Mouse (Mus musculus): Measurements from ENCODE around the gene 9530068E07Rik. TPM values are rescaled to one million over a fixed set of nuclear protein-coding genes. Genes with fewer than 3 reads are reported as not detected.
"Not testable (repeated sequence)": the region's sequence is repeated elsewhere in the genome, so short reads cannot be mapped to it uniquely, and the experiment has no call there.

9530068E07Rik gene
- polyA plus RNA-seq (2016; fragmentation: Nextera tagmentation; extraction: Ambion mirVana): 172 and 178 TPM in 2 replicates

GRCm38 (mm10) chr11:52395940-52396596, at the start of gene 9530068E07Rik:
9530068E07Rik (plus strand) TSS chr11:52396428.
- peak within 1 kb of the TSS; percentile 64 for H3K4me2 ChIP-seq (replicated peaks)
- ATAC-seq (ENCODE audit: low FRiP score): peak; percentile 95
- peak within 1 kb of the TSS; percentile 85 for H3K4me3 ChIP-seq
- H3K27ac ChIP-seq: peak within 1 kb of the TSS; percentile 89
- H3K9ac ChIP-seq: peak within 1 kb of the TSS; percentile 90
- peaks cover 17% of the 10 kb centered on the region for H3K4me1 ChIP-seq
- WGBS: 2% methylated on average over 38 of the region's 38 CpGs
- no peaks in the 10 kb centered on the region for H3K9me3 ChIP-seq (replicated peaks)
- H3K36me3 ChIP-seq: no peaks in the 10 kb centered on the region
- no peaks in the 10 kb centered on the region for H3K27me3 ChIP-seq

- Histone ChIP-seq H3K27me3 (no peaks in the 10 kb centered on the region), H3K36me3 (no peaks in the 10 kb centered on the region), H3K9me3 (replicated peaks) (no peaks in the 10 kb centered on the region), H3K27ac (no peak overlapping the region), H3K9ac (0 out of 2 replicates have a peak overlapping the region, but pooled peaks have one; percentile 10), H3K4me3 (0 out of 2 replicates have a peak overlapping the region, but pooled peaks have one; percentile 6), H3K4me1 (no peaks in the 10 kb centered on the region), H3K4me2 (replicated peaks) (peak overlapping the region; percentile 35)
- ATAC-seq (ENCODE audit: low FRiP score): no peak; the same call in 1 of the 2 replicates
- 1% methylated on average over 12 of the region's 12 CpGs for WGBS
Measured at GRCm38 (mm10) chr11:52346635-52347005, 49.6 kb upstream of the 9530068E07Rik start.

- ATAC-seq (ENCODE audit: low FRiP score): no peak
- Histone ChIP-seq H3K27me3 (no peaks in the 10 kb centered on the region), H3K27ac (no peak overlapping the region), H3K4me2 (replicated peaks) (no peak overlapping the region), H3K4me3 (no peak overlapping the region), H3K4me1 (no peaks in the 10 kb centered on the region), H3K9me3 (replicated peaks) (no peaks in the 10 kb centered on the region), H3K9ac (no peak overlapping the region), H3K36me3 (no peaks in the 10 kb centered on the region)
- 81% methylated on average over 4 of the region's 4 CpGs for WGBS
Measured at GRCm38 (mm10) chr11:52348156-52348555, 48.1 kb upstream of the 9530068E07Rik start.

DNA sequence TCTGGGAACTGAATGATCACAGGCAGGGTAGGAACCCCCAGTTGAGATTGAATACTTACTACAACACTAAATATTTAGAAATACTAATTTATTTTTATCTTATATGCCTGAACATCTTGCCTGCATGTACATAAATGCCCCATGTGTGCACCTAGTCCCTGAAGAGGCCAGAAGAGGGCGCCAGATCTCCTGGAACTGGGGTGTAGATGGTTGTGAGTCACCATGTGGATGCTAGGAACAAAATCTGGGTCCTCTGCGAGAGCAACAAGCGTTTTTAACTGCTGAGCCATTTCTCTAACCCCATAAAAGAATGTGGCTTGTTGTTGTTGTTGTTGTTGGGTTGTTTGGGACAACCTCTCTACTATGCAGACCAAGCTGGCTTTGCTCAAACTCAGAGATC, 47.5 kb upstream of the 9530068E07Rik start:
- no peak overlapping the region for H3K4me3 ChIP-seq
- H3K4me1 ChIP-seq: no peaks in the 10 kb centered on the region
- H3K9me3 ChIP-seq (replicated peaks): no peaks in the 10 kb centered on the region
- ATAC-seq (ENCODE audit: low FRiP score): no peak
- H3K27me3 ChIP-seq: no peaks in the 10 kb centered on the region
- H3K27ac ChIP-seq: no peak overlapping the region
- no peaks in the 10 kb centered on the region for H3K36me3 ChIP-seq
- H3K4me2 ChIP-seq (replicated peaks): no peak overlapping the region
- 68% methylated on average over 3 of the region's 3 CpGs for WGBS
- H3K9ac ChIP-seq: no peak overlapping the region

GRCm38 (mm10) chr11:52350924-52351323, 45.3 kb upstream of the 9530068E07Rik start:
- H3K27ac ChIP-seq: no peak overlapping the region
- H3K9me3 ChIP-seq (replicated peaks): no peaks in the 10 kb centered on the region
- no peaks in the 10 kb centered on the region for H3K27me3 ChIP-seq
- no peak overlapping the region for H3K4me2 ChIP-seq (replicated peaks)
- H3K9ac ChIP-seq: no peak overlapping the region
- ATAC-seq (ENCODE audit: low FRiP score): no peak
- H3K4me1 ChIP-seq: no peaks in the 10 kb centered on the region
- no peaks in the 10 kb centered on the region for H3K36me3 ChIP-seq
- 2% methylated on average over 9 of the region's 9 CpGs for WGBS
- H3K4me3 ChIP-seq: no peak overlapping the region

GRCm38 (mm10) chr11:52352271-52352670, 44.0 kb upstream of the 9530068E07Rik start:
- Histone ChIP-seq H3K36me3 (no peaks in the 10 kb centered on the region), H3K9me3 (replicated peaks) (no peaks in the 10 kb centered on the region), H3K27ac (no peak overlapping the region), H3K9ac (no peak overlapping the region), H3K27me3 (no peaks in the 10 kb centered on the region), H3K4me1 (no peaks in the 10 kb centered on the region), H3K4me3 (no peak overlapping the region), H3K4me2 (replicated peaks) (no peak overlapping the region)
- ATAC-seq (ENCODE audit: low FRiP score): no peak
- whole genome bisulfite sequencing: 89% methylated on average over 3 of the region's 3 CpGs

- no peak for ATAC-seq (ENCODE audit: low FRiP score)
- Histone ChIP-seq H3K4me3 (no peak overlapping the region), H3K9me3 (replicated peaks) (no peaks in the 10 kb centered on the region), H3K4me2 (replicated peaks) (no peak overlapping the region), H3K4me1 (peaks cover under 1% of the 10 kb centered on the region), H3K36me3 (no peaks in the 10 kb centered on the region), H3K9ac (no peak overlapping the region), H3K27ac (no peak overlapping the region), H3K27me3 (no peaks in the 10 kb centered on the region)
- WGBS: 77% methylated on average over 5 of the region's 5 CpGs
Measured at GRCm38 (mm10) chr11:52354644-52355043, 41.6 kb upstream of the 9530068E07Rik start.

DNA sequence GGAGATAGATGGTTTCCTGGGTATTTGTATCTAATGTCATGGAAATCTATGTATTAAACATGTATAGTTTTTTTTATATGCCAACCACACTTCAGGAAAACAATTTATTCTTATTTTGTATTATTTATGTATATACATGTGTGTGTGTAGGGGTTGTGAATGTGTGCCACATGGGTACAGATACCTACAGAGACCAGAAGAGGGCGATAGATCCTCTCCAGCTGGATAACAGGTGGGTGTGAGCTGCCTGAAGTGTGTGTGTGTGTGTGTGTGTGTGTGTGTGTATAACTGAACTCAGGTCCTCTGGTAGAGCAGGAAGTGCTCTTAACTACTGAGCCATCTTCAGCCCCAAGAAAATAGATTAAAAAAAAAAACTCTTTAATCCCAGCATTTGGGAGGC, 40.6 kb upstream of the 9530068E07Rik start:
- ATAC-seq (ENCODE audit: low FRiP score): no peak
- Histone ChIP-seq H3K4me1 (peaks cover 7% of the 10 kb centered on the region), H3K4me2 (replicated peaks) (no peak overlapping the region), H3K9me3 (replicated peaks) (no peaks in the 10 kb centered on the region), H3K9ac (no peak overlapping the region), H3K4me3 (no peak overlapping the region), H3K36me3 (no peaks in the 10 kb centered on the region), H3K27me3 (no peaks in the 10 kb centered on the region), H3K27ac (no peak overlapping the region)
- 88% methylated on average over 1 of the region's 1 CpGs for WGBS

GRCm38 (mm10) chr11:52357091-52357490, 39.1 kb upstream of the 9530068E07Rik start:
- not testable (repeated sequence) for H3K36me3 ChIP-seq; H3K4me2 ChIP-seq (replicated peaks); H3K9me3 ChIP-seq (replicated peaks); ATAC-seq (ENCODE audit: low FRiP score); H3K27ac ChIP-seq; H3K27me3 ChIP-seq; H3K4me3 ChIP-seq; H3K9ac ChIP-seq
- 91% methylated on average over 5 of the region's 5 CpGs for WGBS
- peaks cover 13% of the 10 kb centered on the region for H3K4me1 ChIP-seq

DNA sequence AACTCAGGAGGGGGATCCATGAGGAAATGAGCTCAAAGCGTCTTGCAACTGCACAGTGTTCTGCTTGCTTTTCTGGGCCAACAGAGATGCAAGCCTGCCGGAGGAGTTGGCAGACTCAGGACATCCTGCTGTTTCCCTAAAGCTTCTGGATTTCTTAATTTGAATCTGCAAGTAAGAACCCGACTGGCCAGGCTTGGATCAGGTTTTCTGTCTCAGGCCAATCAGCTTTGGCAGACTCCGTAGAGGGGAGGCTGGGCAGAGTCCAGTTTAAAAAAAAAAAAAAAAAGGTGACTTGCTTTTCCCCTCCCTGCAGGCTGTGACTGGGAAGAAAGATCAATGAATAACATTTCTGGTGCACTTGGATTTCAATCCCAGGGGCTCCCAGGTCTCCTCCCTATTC, 37.7 kb upstream of the 9530068E07Rik start:
- WGBS: 46% methylated on average over 4 of the region's 4 CpGs
- ATAC-seq (ENCODE audit: low FRiP score): no peak

GRCm38 (mm10) chr11:52359686-52360470, 36.4 kb upstream of the 9530068E07Rik start:
- peak; percentile 33 for ATAC-seq (ENCODE audit: low FRiP score)
- no peaks in the 10 kb centered on the region for H3K36me3 ChIP-seq
- peak overlapping the region; percentile 81 for H3K4me2 ChIP-seq (replicated peaks)
- no peaks in the 10 kb centered on the region for H3K9me3 ChIP-seq (replicated peaks)
- peak overlapping the region; percentile 83 for H3K9ac ChIP-seq
- H3K4me1 ChIP-seq: peaks cover 37% of the 10 kb centered on the region
- 13% methylated on average over 22 of the region's 22 CpGs for WGBS
- H3K27ac ChIP-seq: peak overlapping the region; percentile 87
- H3K4me3 ChIP-seq: peak overlapping the region; percentile 73
- H3K27me3 ChIP-seq: no peaks in the 10 kb centered on the region

More for the DNA sequence above, 37.7 kb upstream of the 9530068E07Rik start:
- Histone ChIP-seq H3K4me1 (peaks cover 25% of the 10 kb centered on the region), H3K4me3 (no peak overlapping the region), H3K27me3 (no peaks in the 10 kb centered on the region), H3K9me3 (replicated peaks) (no peaks in the 10 kb centered on the region), H3K27ac (no peak overlapping the region), H3K4me2 (replicated peaks) (no peak overlapping the region), H3K9ac (no peak overlapping the region), H3K36me3 (no peaks in the 10 kb centered on the region)

- WGBS: under 1% methylated on average over 84 of the region's 84 CpGs
- peak within 1 kb of the TSS; percentile 87 for H3K27ac ChIP-seq
- ATAC-seq (ENCODE audit: low FRiP score): peak; percentile 97
- H3K4me2 ChIP-seq (replicated peaks): peak within 1 kb of the TSS; percentile 81
- H3K9ac ChIP-seq: peak within 1 kb of the TSS; percentile 83
- H3K9me3 ChIP-seq (replicated peaks): no peaks in the 10 kb centered on the region
- no peaks in the 10 kb centered on the region for H3K36me3 ChIP-seq
- peak within 1 kb of the TSS; percentile 73 for H3K4me3 ChIP-seq
- no peaks in the 10 kb centered on the region for H3K27me3 ChIP-seq
- peaks cover 42% of the 10 kb centered on the region for H3K4me1 ChIP-seq
Measured at GRCm38 (mm10) chr11:52360471-52361277, 35.6 kb upstream of the 9530068E07Rik start, which contains the start of gene Vdac1. Vdac1 (plus strand) TSS chr11:52360860.

Measured in hindbrain, embryonic 12.5 days (tissue).